8 mouse cellular contexts compared by ENCODE assay signal in the genomic region with DNA sequence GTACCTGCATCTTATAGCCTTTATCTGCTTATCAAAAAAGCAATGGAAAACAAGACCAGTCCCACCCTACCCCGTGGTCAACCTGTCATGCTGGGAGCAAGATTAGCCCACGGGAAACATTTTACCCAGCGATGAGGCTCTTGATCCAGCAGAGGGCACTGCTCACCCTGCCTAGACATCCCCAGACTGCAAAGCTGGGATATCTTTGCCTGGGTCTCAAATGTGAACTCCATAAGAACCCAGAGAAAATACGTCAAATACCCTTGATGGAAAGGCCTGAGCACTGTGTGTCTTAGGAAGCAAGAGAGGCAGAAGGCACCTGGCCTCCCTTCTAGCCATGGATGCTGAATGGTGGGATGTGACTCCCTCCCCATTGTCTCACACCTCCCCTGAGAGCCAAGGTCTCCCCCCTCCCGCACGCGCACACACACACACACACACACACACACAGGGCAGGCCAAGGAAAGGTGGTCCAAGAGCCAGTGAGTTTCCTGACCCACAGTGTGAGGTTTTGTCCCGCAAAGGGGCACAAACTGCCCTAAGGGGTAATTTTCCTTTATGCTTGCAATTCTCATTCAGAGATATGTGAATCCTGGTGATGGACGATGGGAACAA.
A peak's percentile ranks its signal among the peaks of the same experiment; 100 is the strongest.
DNase-seq lines count a peak whose midpoint lies in the region; ATAC-seq and TF ChIP-seq lines count a peak whose summit lies in the region.

No protein-coding gene starts in this region.

- no peak for TF ChIP-seq POLR2A in CH12.LX (IDR thresholded peaks at IDR 0.05; ENCODE audit: low read depth, low read length)
- no peak for TF ChIP-seq POLR2A in heart, adult 2 months (IDR thresholded peaks at IDR 0.05; ENCODE audit: insufficient read depth, low read depth, low read length)
- TF ChIP-seq POLR2A in liver, adult 2 months (IDR thresholded peaks at IDR 0.05; ENCODE audit: extremely low read depth, insufficient read depth, low read length) = no peak

- TF ChIP-seq CTCF in CH12.LX (conservative IDR thresholded peaks at IDR 0.05 in 1 of 2, IDR thresholded peaks at IDR 0.05 in 1 of 2; ENCODE audit: low read depth in 2 of 2, low read length in 2 of 2) = peak; percentile 66 to 90
- TF ChIP-seq CTCF in heart, adult 2 months (IDR thresholded peaks at IDR 0.05) = peak; percentile 94
- peak; percentile 85 for TF ChIP-seq CTCF in liver, adult 2 months (IDR thresholded peaks at IDR 0.05; ENCODE audit: low read depth, low read length)

- no peak for TF ChIP-seq EP300 in CH12.LX (IDR thresholded peaks at IDR 0.05; ENCODE audit: low read length)
- TF ChIP-seq EP300 in heart, adult 2 months (IDR thresholded peaks at IDR 0.05; ENCODE audit: insufficient read depth, low read depth, low read length) = peak; percentile 90

- in situ Hi-C loops in CH12.LX (cut with MboI; ENCODE audit: low pct_ligation_motif_present, low pct_unique_long_range_greater_than_20kb, low sequenced_read_pairs) = loop anchor here (25.0 kb wide), 1 partner anchor 580 kb away; a partner anchor contains a TSS

- no peak overlapping the region for H3K9ac ChIP-seq in CH12.LX (ENCODE audit: insufficient read depth, low read depth)
- H3K9ac ChIP-seq in heart, adult 2 months (ENCODE audit: low read depth, low read length) = peak overlapping the region; percentile 8; the same call in 1 of the 2 replicates
- no peak overlapping the region for H3K9ac ChIP-seq in liver, adult 2 months (ENCODE audit: low read depth, low read length)

- H3K27ac ChIP-seq in CH12.LX (ENCODE audit: insufficient read depth, low read depth) = no peak overlapping the region
- H3K27ac ChIP-seq in heart, adult 2 months = no peak overlapping the region
- H3K27ac ChIP-seq in liver, adult 2 months (replicated peaks; ENCODE audit: insufficient read depth, low read depth, low read length) = no peak overlapping the region

- peak; percentile 29 for DNase-seq in CH12.LX (ENCODE audit: extremely low read depth)
- DNase-seq in adipocyte (ENCODE audit: low spot score) = peak; percentile 71
- DNase-seq in embryo, embryonic 10.5 days (ENCODE audit: low spot score) = peak; percentile 87
- DNase-seq in heart, adult 2 months = peak; percentile 63 to 72
- DNase-seq in kidney, adult 9 months = peak; percentile 73
- DNase-seq in liver, adult 2 months (ENCODE audit: extremely low read depth, low read depth, low spot score) = no peak
- peak; percentile 16 for DNase-seq in naive thymus-derived CD4-positive, alpha-beta T cell, adult 2 months (ENCODE audit: low read depth)

- peaks cover 89% of the 10 kb centered on the region for H3K27me3 ChIP-seq in CH12.LX (replicated peaks)
- H3K27me3 ChIP-seq in heart, adult 2 months (ENCODE audit: control insufficient read depth, insufficient read depth, low read length) = no peaks in the 10 kb centered on the region
- no peaks in the 10 kb centered on the region for H3K27me3 ChIP-seq in liver, adult 2 months (ENCODE audit: control insufficient read depth, insufficient read depth, low read length)

- WGBS in heart, adult 2 months = 35% methylated on average over 9 of the region's 9 CpGs
- 49% methylated on average over 9 of the region's 9 CpGs for WGBS in liver, adult 2 months

- intact Hi-C loops in heart, adult 2 months (cut with DNase I) = loop anchor here (1.0 to 5.0 kb wide), 3 partner anchors 92 to 605 kb away; a partner anchor contains a TSS

- H3K79me2 ChIP-seq in CH12.LX (replicated peaks; ENCODE audit: control insufficient read depth, extremely low read depth, insufficient read depth, poor library complexity, severe bottlenecking) = no peaks in the 10 kb centered on the region
- peaks cover 4% of the 10 kb centered on the region for H3K79me2 ChIP-seq in heart, adult 2 months (replicated peaks; ENCODE audit: control insufficient read depth, insufficient read depth, low read length)
- no peaks in the 10 kb centered on the region for H3K79me2 ChIP-seq in liver, adult 2 months (ENCODE audit: control insufficient read depth, insufficient read depth, low read length)

- H3K9me3 ChIP-seq in CH12.LX (replicated peaks; ENCODE audit: low read length) = no peaks in the 10 kb centered on the region

- ATAC-seq in inflammation-experienced regulatory T-cells, adult 6 months = no peak

- no peaks in the 10 kb centered on the region for H3K4me1 ChIP-seq in CH12.LX (ENCODE audit: control insufficient read depth in 1 of 2, insufficient read depth in 2 of 2)
- peaks cover 20% of the 10 kb centered on the region for H3K4me1 ChIP-seq in heart, adult 2 months (ENCODE audit: control insufficient read depth, insufficient read depth, low read length)
- no peaks in the 10 kb centered on the region; the same call in 1 of the 2 replicates for H3K4me1 ChIP-seq in liver, adult 2 months (ENCODE audit: control insufficient read depth, insufficient read depth, low read length)

- no peak overlapping the region for H3K4me3 ChIP-seq in CH12.LX (replicated peaks in 1 of 3; ENCODE audit: low read depth in 2 of 3, low read length in 2 of 3, poor library complexity in 1 of 3)
- no peak overlapping the region for H3K4me3 ChIP-seq in heart, adult 2 months
- no peak overlapping the region for H3K4me3 ChIP-seq in liver, adult 2 months (ENCODE audit: insufficient read depth, low read depth, low read length)

- no peaks in the 10 kb centered on the region for H3K36me3 ChIP-seq in CH12.LX (replicated peaks in 1 of 2; ENCODE audit: control insufficient read depth in 1 of 2, insufficient read depth in 1 of 2, low read length in 1 of 2)
- peaks cover 3% of the 10 kb centered on the region for H3K36me3 ChIP-seq in heart, adult 2 months (ENCODE audit: control insufficient read depth, insufficient read depth, low read length)
- H3K36me3 ChIP-seq in liver, adult 2 months (ENCODE audit: control insufficient read depth, insufficient read depth, low read length) = no peaks in the 10 kb centered on the region

- no peak overlapping the region for H3K4me2 ChIP-seq in CH12.LX (ENCODE audit: insufficient read depth, low read depth, poor library complexity, severe bottlenecking)

- peak; percentile 92 for TF ChIP-seq RAD21 in CH12.LX (IDR thresholded peaks at IDR 0.05; ENCODE audit: low read depth, low read length)

- dilution Hi-C loops in CH12.LX (cut with MboI; ENCODE audit: extremely low pct_ligation_motif_present, extremely low pct_unique_long_range_greater_than_20kb, low sequenced_read_pairs) = no loop called here

TF ChIP-seq in CH12.LX, 34 proteins besides CTCF, POLR2A, EP300 and RAD21:
- TF ChIP-seq ETS1 (conservative IDR thresholded peaks at IDR 0.05; ENCODE audit: low read depth, low read length) (no peak), UBTF (IDR thresholded peaks at IDR 0.05; ENCODE audit: low read depth, low read length) (no peak), JUND (conservative IDR thresholded peaks at IDR 0.05; ENCODE audit: low read depth, low read length) (no peak), MXI1 (IDR thresholded peaks at IDR 0.05; ENCODE audit: low read depth, low read length) (no peak), SIN3A (IDR thresholded peaks at IDR 0.05; ENCODE audit: low read length) (no peak), E2F4 (IDR thresholded peaks at IDR 0.05; ENCODE audit: insufficient replicate concordance, low read depth, low read length) (no peak), JUN (IDR thresholded peaks at IDR 0.05; ENCODE audit: insufficient read depth, low read depth, low read length) (no peak), NRF1 (IDR thresholded peaks at IDR 0.05; ENCODE audit: low read depth, low read length) (no peak), SMC3 (IDR thresholded peaks at IDR 0.05; ENCODE audit: low read depth, low read length) (peak; percentile 86), ZC3H11A (IDR thresholded peaks at IDR 0.05; ENCODE audit: low read depth, low read length) (peak; percentile 31; the same call in 1 of the 2 replicates), TCF12 (IDR thresholded peaks at IDR 0.05; ENCODE audit: low read depth, low read length) (no peak), USF1 (IDR thresholded peaks at IDR 0.05; ENCODE audit: low read depth, low read length) (no peak)
